Mouse (Mus musculus): ENCODE measurements around the gene Fkbp10.

The Fkbp10 gene

GRCm38 (mm10) chr11:100378446-100378845 is 37.1 kb upstream of the Fkbp10 start:
- no peak for TF ChIP-seq POU5F1 (IDR thresholded peaks at IDR 0.05; ENCODE audit: borderline replicate concordance, low read length)
- TF ChIP-seq CTCF (conservative IDR thresholded peaks at IDR 0.05; ENCODE audit: low read length) = no peak
- no peak for TF ChIP-seq NANOG (IDR thresholded peaks at IDR 0.05; ENCODE audit: borderline replicate concordance, low read length)
- H3K9me3 ChIP-seq (ENCODE audit: low read length) = no peaks in the 10 kb centered on the region
- H3K4me3 ChIP-seq (replicated peaks; ENCODE audit: low read length) = peak overlapping the region; percentile 89; the same call in 1 of the 2 replicates
- peaks cover 91% of the 10 kb centered on the region for H3K36me3 ChIP-seq (ENCODE audit: insufficient read depth, low read length)
- H3K27me3 ChIP-seq (ENCODE audit: insufficient read depth, low read length) = no peaks in the 10 kb centered on the region
- H3K4me1 ChIP-seq (replicated peaks; ENCODE audit: low read depth, low read length) = peaks cover 86% of the 10 kb centered on the region

- no peaks in the 10 kb centered on the region for H3K27me3 ChIP-seq (ENCODE audit: insufficient read depth, low read length)
Measured at GRCm38 (mm10) chr11:100379311-100379710, 36.2 kb upstream of the Fkbp10 start.

GRCm38 (mm10) chr11:100382682-100383081 is 32.8 kb upstream of the Fkbp10 start:
- Histone ChIP-seq H3K4me3 (replicated peaks; ENCODE audit: low read length) (peak overlapping the region; percentile 39), H3K4me1 (replicated peaks; ENCODE audit: low read depth, low read length) (peaks cover 93% of the 10 kb centered on the region), H3K27me3 (ENCODE audit: insufficient read depth, low read length) (no peaks in the 10 kb centered on the region), H3K36me3 (ENCODE audit: insufficient read depth, low read length) (peaks cover 83% of the 10 kb centered on the region), H3K9me3 (ENCODE audit: low read length) (no peaks in the 10 kb centered on the region)
- TF ChIP-seq POU5F1 (IDR thresholded peaks at IDR 0.05; ENCODE audit: borderline replicate concordance, low read length) (no peak), CTCF (conservative IDR thresholded peaks at IDR 0.05; ENCODE audit: low read length) (no peak), NANOG (IDR thresholded peaks at IDR 0.05; ENCODE audit: borderline replicate concordance, low read length) (no peak)

More at GRCm38 (mm10) chr11:100379311-100379710, 36.2 kb upstream of the Fkbp10 start:
- TF ChIP-seq CTCF (conservative IDR thresholded peaks at IDR 0.05; ENCODE audit: low read length) (no peak), POU5F1 (IDR thresholded peaks at IDR 0.05; ENCODE audit: borderline replicate concordance, low read length) (no peak), NANOG (IDR thresholded peaks at IDR 0.05; ENCODE audit: borderline replicate concordance, low read length) (no peak)
- Histone ChIP-seq H3K4me3 (replicated peaks; ENCODE audit: low read length) (no peak overlapping the region; the same call in 1 of the 2 replicates), H3K4me1 (replicated peaks; ENCODE audit: low read depth, low read length) (peaks cover 86% of the 10 kb centered on the region), H3K36me3 (ENCODE audit: insufficient read depth, low read length) (peaks cover 91% of the 10 kb centered on the region), H3K9me3 (ENCODE audit: low read length) (no peaks in the 10 kb centered on the region)

GRCm38 (mm10) chr11:100385016-100385415 is 30.5 kb upstream of the Fkbp10 start:
- H3K9me3 ChIP-seq (ENCODE audit: low read length) = no peaks in the 10 kb centered on the region
- peak overlapping the region; percentile 70 for H3K4me3 ChIP-seq (replicated peaks; ENCODE audit: low read length)
- no peak for TF ChIP-seq NANOG (IDR thresholded peaks at IDR 0.05; ENCODE audit: borderline replicate concordance, low read length)
- TF ChIP-seq POU5F1 (IDR thresholded peaks at IDR 0.05; ENCODE audit: borderline replicate concordance, low read length) = no peak
- peaks cover 96% of the 10 kb centered on the region for H3K4me1 ChIP-seq (replicated peaks; ENCODE audit: low read depth, low read length)
- no peaks in the 10 kb centered on the region for H3K27me3 ChIP-seq (ENCODE audit: insufficient read depth, low read length)
- H3K36me3 ChIP-seq (ENCODE audit: insufficient read depth, low read length) = peaks cover 69% of the 10 kb centered on the region

DNA sequence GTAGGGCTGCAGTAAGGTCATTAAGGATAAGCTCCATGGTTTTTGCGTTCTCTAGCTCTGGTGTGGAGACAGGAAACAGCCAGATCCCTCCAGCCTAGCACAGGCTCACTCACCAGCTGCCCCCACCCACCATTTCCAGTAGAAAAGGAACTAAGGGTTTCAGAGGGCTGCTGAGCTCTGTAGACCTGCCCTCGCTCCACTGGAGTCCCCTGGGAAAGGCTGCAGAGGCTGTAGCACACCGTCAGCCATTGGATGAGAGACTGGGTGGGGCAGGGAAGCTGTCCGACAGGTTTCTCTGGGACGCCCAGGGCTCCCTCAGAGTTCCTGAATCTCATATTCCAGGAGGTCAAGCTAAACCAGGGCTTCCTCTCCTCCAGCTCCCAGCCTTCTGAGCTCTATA is 28.9 kb upstream of the Fkbp10 start:
- H3K36me3 ChIP-seq (ENCODE audit: insufficient read depth, low read length) = peaks cover 57% of the 10 kb centered on the region
- peak overlapping the region; percentile 70 for H3K4me3 ChIP-seq (replicated peaks; ENCODE audit: low read length)
- peaks cover 99% of the 10 kb centered on the region for H3K4me1 ChIP-seq (replicated peaks; ENCODE audit: low read depth, low read length)
- no peaks in the 10 kb centered on the region for H3K27me3 ChIP-seq (ENCODE audit: insufficient read depth, low read length)
- no peak for TF ChIP-seq CTCF (conservative IDR thresholded peaks at IDR 0.05; ENCODE audit: low read length)
- TF ChIP-seq POU5F1 (IDR thresholded peaks at IDR 0.05; ENCODE audit: borderline replicate concordance, low read length) = no peak
- TF ChIP-seq NANOG (IDR thresholded peaks at IDR 0.05; ENCODE audit: borderline replicate concordance, low read length) = no peak
- H3K9me3 ChIP-seq (ENCODE audit: low read length) = no peaks in the 10 kb centered on the region

- Histone ChIP-seq H3K27me3 (ENCODE audit: insufficient read depth, low read length) (no peaks in the 10 kb centered on the region), H3K9me3 (ENCODE audit: low read length) (no peaks in the 10 kb centered on the region), H3K4me3 (replicated peaks; ENCODE audit: low read length) (peak overlapping the region; percentile 70), H3K4me1 (replicated peaks; ENCODE audit: low read depth, low read length) (peaks cover 99% of the 10 kb centered on the region), H3K36me3 (ENCODE audit: insufficient read depth, low read length) (peaks cover 52% of the 10 kb centered on the region)
- TF ChIP-seq POU5F1 (IDR thresholded peaks at IDR 0.05; ENCODE audit: borderline replicate concordance, low read length) = no peak
- TF ChIP-seq CTCF (conservative IDR thresholded peaks at IDR 0.05; ENCODE audit: low read length) = no peak
- no peak for TF ChIP-seq NANOG (IDR thresholded peaks at IDR 0.05; ENCODE audit: borderline replicate concordance, low read length)
Measured at GRCm38 (mm10) chr11:100387111-100387510, 28.4 kb upstream of the Fkbp10 start.

- H3K4me3 ChIP-seq (replicated peaks; ENCODE audit: low read length) = peak overlapping the region; percentile 70
- H3K9me3 ChIP-seq (ENCODE audit: low read length) = no peaks in the 10 kb centered on the region
- no peaks in the 10 kb centered on the region for H3K27me3 ChIP-seq (ENCODE audit: insufficient read depth, low read length)
- peaks cover 49% of the 10 kb centered on the region for H3K36me3 ChIP-seq (ENCODE audit: insufficient read depth, low read length)
- peaks cover 99% of the 10 kb centered on the region for H3K4me1 ChIP-seq (replicated peaks; ENCODE audit: low read depth, low read length)
- TF ChIP-seq CTCF (conservative IDR thresholded peaks at IDR 0.05; ENCODE audit: low read length) (no peak), NANOG (IDR thresholded peaks at IDR 0.05; ENCODE audit: borderline replicate concordance, low read length) (no peak)
Measured at GRCm38 (mm10) chr11:100387589-100388375, 27.7 kb upstream of the Fkbp10 start.

- Histone ChIP-seq H3K36me3 (ENCODE audit: insufficient read depth, low read length) (peaks cover 49% of the 10 kb centered on the region), H3K4me1 (replicated peaks; ENCODE audit: low read depth, low read length) (peaks cover 99% of the 10 kb centered on the region), H3K9me3 (ENCODE audit: low read length) (no peaks in the 10 kb centered on the region), H3K4me3 (replicated peaks; ENCODE audit: low read length) (peak overlapping the region; percentile 70), H3K27me3 (ENCODE audit: insufficient read depth, low read length) (no peaks in the 10 kb centered on the region)
- TF ChIP-seq NANOG (IDR thresholded peaks at IDR 0.05; ENCODE audit: borderline replicate concordance, low read length) (no peak), POU5F1 (IDR thresholded peaks at IDR 0.05; ENCODE audit: borderline replicate concordance, low read length) (no peak), CTCF (conservative IDR thresholded peaks at IDR 0.05; ENCODE audit: low read length) (no peak)
Measured at GRCm38 (mm10) chr11:100388588-100388987, 26.9 kb upstream of the Fkbp10 start.
